Mouse (Mus musculus) E14TG2a.4 (cell line): ENCODE data around the gene Myh11.

ENCODE experiments used
- CTCF ChIP-seq: conservative IDR thresholded peaks from 2 replicates; pipeline ENCODE4 v1.5.1; 2014; ENCODE audit warnings: low read length
- NANOG ChIP-seq: IDR thresholded peaks from 2 replicates; pipeline ENCODE4 v1.6.1; 2014; ENCODE audit warnings: borderline replicate concordance, low read length, mixed read lengths

DNA sequence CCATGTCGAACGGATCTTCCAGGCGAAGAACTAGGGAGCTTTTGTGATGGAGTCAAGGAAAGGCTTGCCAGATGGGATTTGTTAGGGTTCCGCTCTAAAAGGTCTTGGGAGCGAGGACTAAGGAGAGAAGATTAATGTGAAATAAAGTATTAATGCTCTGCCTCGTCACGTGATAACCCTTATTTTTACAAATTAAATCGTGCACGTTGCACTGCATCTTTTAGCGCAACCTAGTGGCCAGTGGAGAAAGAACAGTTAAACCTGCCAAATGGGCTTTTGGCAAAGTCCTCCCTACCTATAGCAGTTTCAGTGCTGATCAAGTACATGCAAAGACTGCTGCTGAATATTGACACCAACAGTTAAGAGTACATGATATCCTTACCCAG is 131.4 kb downstream of the Myh11 start:
- peak; percentile 91 for TF ChIP-seq CTCF
- TF ChIP-seq NANOG: no peak
